Mouse (Mus musculus): ENCODE measurements around the gene Ankrd33. TPM values are rescaled to one million over a fixed set of nuclear protein-coding genes. Genes with fewer than 3 reads are reported as not detected.
A peak's percentile ranks its signal among the peaks of the same experiment; 100 is the strongest.

Ankrd33 gene
- total and polyA plus RNA-seq, 2 experiments from 2014 or later = not detected

- no peak for TF ChIP-seq CTCF (IDR thresholded peaks at IDR 0.05; ENCODE audit: low read depth)
- Histone ChIP-seq H3K4me3 (ENCODE audit: low read length) (no peak overlapping the region), H3K4me1 (ENCODE audit: insufficient read depth, low read length) (no peaks in the 10 kb centered on the region), H3K4me2 (ENCODE audit: low read depth, low read length) (peak overlapping the region; percentile 24), H3K27me3 (ENCODE audit: insufficient read depth, low read length) (no peaks in the 10 kb centered on the region), H3K9me3 (ENCODE audit: low read length) (no peaks in the 10 kb centered on the region), H3K36me3 (ENCODE audit: insufficient read depth, low read length) (no peaks in the 10 kb centered on the region), H3K27ac (no peak overlapping the region), H3K9ac (replicated peaks; ENCODE audit: low read length) (no peak overlapping the region)
- DNase-seq (ENCODE audit: low spot score) = no peak
- 69% methylated on average over 8 of the region's 8 CpGs for WGBS
- ATAC-seq = no peak
These were observed 19.9 kb downstream of the Ankrd33 start for GRCm38 (mm10) chr15:101135405-101135804.

GRCm38 (mm10) chr15:101137455-101137854, 21.9 kb downstream of the Ankrd33 start:
- H3K36me3 ChIP-seq (ENCODE audit: insufficient read depth, low read length) = no peaks in the 10 kb centered on the region
- H3K9ac ChIP-seq (replicated peaks; ENCODE audit: low read length) = no peak overlapping the region
- TF ChIP-seq CTCF (IDR thresholded peaks at IDR 0.05; ENCODE audit: low read depth) = no peak
- no peak for DNase-seq (ENCODE audit: low spot score)
- H3K4me1 ChIP-seq (ENCODE audit: insufficient read depth, low read length) = no peaks in the 10 kb centered on the region
- 75% methylated on average over 11 of the region's 11 CpGs for WGBS
- no peaks in the 10 kb centered on the region for H3K27me3 ChIP-seq (ENCODE audit: insufficient read depth, low read length)
- no peak overlapping the region for H3K27ac ChIP-seq
- ATAC-seq = no peak
- H3K4me2 ChIP-seq (ENCODE audit: low read depth, low read length) = no peak overlapping the region
- no peaks in the 10 kb centered on the region for H3K9me3 ChIP-seq (ENCODE audit: low read length)
- no peak overlapping the region for H3K4me3 ChIP-seq (ENCODE audit: low read length)

GRCm38 (mm10) chr15:101138675-101139074, 23.1 kb downstream of the Ankrd33 start:
- no peak overlapping the region for H3K27ac ChIP-seq
- 82% methylated on average over 3 of the region's 3 CpGs for WGBS

GRCm38 (mm10) chr15:101139885-101140284, 24.3 kb downstream of the Ankrd33 start:
- Histone ChIP-seq H3K4me3 (ENCODE audit: low read length) (no peak overlapping the region), H3K9ac (replicated peaks; ENCODE audit: low read length) (no peak overlapping the region), H3K9me3 (ENCODE audit: low read length) (no peaks in the 10 kb centered on the region), H3K27me3 (ENCODE audit: insufficient read depth, low read length) (no peaks in the 10 kb centered on the region), H3K36me3 (ENCODE audit: insufficient read depth, low read length) (no peaks in the 10 kb centered on the region), H3K4me2 (ENCODE audit: low read depth, low read length) (no peak overlapping the region), H3K27ac (no peak overlapping the region), H3K4me1 (ENCODE audit: insufficient read depth, low read length) (0 out of 2 replicates have a peak, but pooled peaks cover 6% of the 10 kb centered on the region)
- DNase-seq (ENCODE audit: low spot score) (peak; percentile 53), ATAC-seq (no peak)
- TF ChIP-seq CTCF (IDR thresholded peaks at IDR 0.05; ENCODE audit: low read depth) = no peak
- WGBS = 20% methylated on average over 12 of the region's 12 CpGs

More at GRCm38 (mm10) chr15:101138675-101139074, 23.1 kb downstream of the Ankrd33 start:
- no peak for TF ChIP-seq CTCF (IDR thresholded peaks at IDR 0.05; ENCODE audit: low read depth)
- H3K4me1 ChIP-seq (ENCODE audit: insufficient read depth, low read length) = 0 out of 2 replicates have a peak, but pooled peaks cover 6% of the 10 kb centered on the region
- no peaks in the 10 kb centered on the region for H3K36me3 ChIP-seq (ENCODE audit: insufficient read depth, low read length)
- H3K4me3 ChIP-seq (ENCODE audit: low read length) = no peak overlapping the region
- no peak for DNase-seq (ENCODE audit: low spot score)
- no peaks in the 10 kb centered on the region for H3K27me3 ChIP-seq (ENCODE audit: insufficient read depth, low read length)
- no peak overlapping the region for H3K4me2 ChIP-seq (ENCODE audit: low read depth, low read length)
- H3K9me3 ChIP-seq (ENCODE audit: low read length) = no peaks in the 10 kb centered on the region
- ATAC-seq = no peak
- H3K9ac ChIP-seq (replicated peaks; ENCODE audit: low read length) = no peak overlapping the region

- WGBS = 63% methylated on average over 6 of the region's 6 CpGs
- Histone ChIP-seq H3K36me3 (ENCODE audit: insufficient read depth, low read length) (no peaks in the 10 kb centered on the region), H3K9me3 (ENCODE audit: low read length) (no peaks in the 10 kb centered on the region), H3K4me3 (ENCODE audit: low read length) (no peak overlapping the region), H3K27me3 (ENCODE audit: insufficient read depth, low read length) (no peaks in the 10 kb centered on the region), H3K4me1 (ENCODE audit: insufficient read depth, low read length) (peaks cover 8% of the 10 kb centered on the region; the same call in 1 of the 2 replicates), H3K4me2 (ENCODE audit: low read depth, low read length) (no peak overlapping the region), H3K27ac (no peak overlapping the region), H3K9ac (replicated peaks; ENCODE audit: low read length) (no peak overlapping the region)
- TF ChIP-seq CTCF (IDR thresholded peaks at IDR 0.05; ENCODE audit: low read depth) = no peak
- DNase-seq (ENCODE audit: low spot score) = no peak
- no peak for ATAC-seq
These were observed 25.0 kb downstream of the Ankrd33 start for GRCm38 (mm10) chr15:101140587-101140986.

- no peak overlapping the region for H3K4me2 ChIP-seq (ENCODE audit: low read depth, low read length)
- DNase-seq (ENCODE audit: low spot score) (no peak), ATAC-seq (0 out of 2 replicates have a peak, but pooled peaks have one; percentile 15)
- H3K27me3 ChIP-seq (ENCODE audit: insufficient read depth, low read length) = no peaks in the 10 kb centered on the region
- 9% methylated on average over 8 of the region's 14 CpGs for WGBS
- H3K4me3 ChIP-seq (ENCODE audit: low read length) = no peak overlapping the region
- H3K4me1 ChIP-seq (ENCODE audit: insufficient read depth, low read length) = peaks cover 10% of the 10 kb centered on the region; the same call in 1 of the 2 replicates
- no peaks in the 10 kb centered on the region for H3K36me3 ChIP-seq (ENCODE audit: insufficient read depth, low read length)
- no peaks in the 10 kb centered on the region for H3K9me3 ChIP-seq (ENCODE audit: low read length)
- H3K27ac ChIP-seq = no peak overlapping the region
- H3K9ac ChIP-seq (replicated peaks; ENCODE audit: low read length) = no peak overlapping the region
- TF ChIP-seq CTCF (IDR thresholded peaks at IDR 0.05; ENCODE audit: low read depth) = no peak
These were observed 25.5 kb downstream of the Ankrd33 start for GRCm38 (mm10) chr15:101141061-101141541.

- peaks cover 10% of the 10 kb centered on the region; the same call in 1 of the 2 replicates for H3K4me1 ChIP-seq (ENCODE audit: insufficient read depth, low read length)
- no peak for TF ChIP-seq CTCF (IDR thresholded peaks at IDR 0.05; ENCODE audit: low read depth)
- H3K4me2 ChIP-seq (ENCODE audit: low read depth, low read length) = no peak overlapping the region
- H3K9me3 ChIP-seq (ENCODE audit: low read length) = no peaks in the 10 kb centered on the region
- no peak overlapping the region for H3K4me3 ChIP-seq (ENCODE audit: low read length)
- 68% methylated on average over 8 of the region's 8 CpGs for WGBS
- no peak overlapping the region for H3K27ac ChIP-seq
- no peaks in the 10 kb centered on the region for H3K36me3 ChIP-seq (ENCODE audit: insufficient read depth, low read length)
- no peak overlapping the region for H3K9ac ChIP-seq (replicated peaks; ENCODE audit: low read length)
- no peak for ATAC-seq
- no peaks in the 10 kb centered on the region for H3K27me3 ChIP-seq (ENCODE audit: insufficient read depth, low read length)
- DNase-seq (ENCODE audit: low spot score) = no peak
These were observed 27.1 kb downstream of the Ankrd33 start for GRCm38 (mm10) chr15:101142672-101143071.

Measured in hindbrain, postnatal 0 days (tissue).